Mouse (Mus musculus): ENCODE results near the gene Astn2.

DNA sequence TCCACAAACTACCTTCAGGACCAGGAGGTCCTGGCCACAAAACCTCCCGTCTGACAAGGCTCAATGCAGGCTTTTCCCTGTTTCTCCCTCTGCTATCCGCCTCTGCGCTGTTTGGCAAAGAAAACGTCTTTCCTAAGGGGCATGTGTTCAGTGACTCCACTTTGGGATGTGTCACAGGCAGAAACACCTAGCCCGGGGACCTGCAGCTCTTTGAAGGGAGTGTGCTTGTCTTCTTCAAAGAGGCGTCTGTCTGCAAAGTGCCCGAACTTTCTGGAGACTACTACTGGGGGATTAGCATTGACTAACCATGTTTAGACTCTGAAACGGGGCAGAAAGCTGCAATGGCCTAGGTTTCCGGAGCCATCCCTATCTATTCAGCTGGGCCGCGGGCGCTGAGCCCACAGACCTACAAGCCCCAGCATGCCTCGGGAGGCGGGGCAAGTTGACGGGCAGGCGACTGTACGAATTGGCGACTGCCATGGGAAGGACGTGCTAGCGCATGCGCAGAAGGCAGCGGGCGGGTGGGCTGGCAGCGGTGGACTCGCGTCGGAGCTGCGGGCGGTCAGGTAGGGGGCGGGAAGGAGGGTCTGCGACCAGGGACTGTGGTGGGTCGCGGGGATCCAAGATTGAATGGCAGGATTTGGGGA lies 799.8 kb downstream of the Astn2 start, which contains the start of gene Trim32:
- TF ChIP-seq POLR2A (IDR thresholded peaks at IDR 0.05; ENCODE audit: control insufficient read depth in 1 of 2, insufficient read depth in 1 of 2, low read depth in 1 of 2, low read length in 2 of 2, poor library complexity in 1 of 2) (peak in 1 of 2 experiments; percentile 67; a peak in 3 of 4 replicates), RCOR1 (IDR thresholded peaks at IDR 0.05; ENCODE audit: low read depth, low read length) (no peak), EP300 (IDR thresholded peaks at IDR 0.05; ENCODE audit: low read depth in 1 of 2, low read length in 2 of 2) (no peak), CHD1 (IDR thresholded peaks at IDR 0.05; ENCODE audit: low read depth, low read length) (no peak), NELFE (IDR thresholded peaks at IDR 0.05; ENCODE audit: low read depth, low read length) (peak; percentile 53), MYC (IDR thresholded peaks at IDR 0.05; ENCODE audit: low read depth, low read length) (no peak), ZNF384 (IDR thresholded peaks at IDR 0.05; ENCODE audit: low read depth, low read length) (no peak), GATA1 (IDR thresholded peaks at IDR 0.05; ENCODE audit: low read depth, low read length) (no peak), KAT2A (conservative IDR thresholded peaks at IDR 0.05; ENCODE audit: low read depth, low read length) (peak; percentile 63; the same call in 1 of the 2 replicates), CTCF (IDR thresholded peaks at IDR 0.05 in 2 of 3, conservative IDR thresholded peaks at IDR 0.05 in 1 of 3; ENCODE audit: control insufficient read depth in 1 of 3, insufficient read depth in 1 of 3, low read depth in 2 of 3, low read length in 3 of 3, poor library complexity in 1 of 3, severe bottlenecking in 1 of 3) (no peak), MEF2A (IDR thresholded peaks at IDR 0.05; ENCODE audit: extremely low read depth, insufficient replicate concordance, low read depth, low read length, poor library complexity, severe bottlenecking) (no peak), ZMIZ1 (IDR thresholded peaks at IDR 0.05; ENCODE audit: low read depth, low read length) (0 out of 2 replicates have a peak, but pooled peaks have one; percentile 43), USF1 (IDR thresholded peaks at IDR 0.05; ENCODE audit: low read depth, low read length) (no peak)

Data from MEL (cell line).